Mouse (Mus musculus): ENCODE results near the gene Cox8a. TPM values are rescaled to one million over a fixed set of nuclear protein-coding genes. Genes with fewer than 3 reads are reported as not detected.

Cox8a gene
- polyA plus RNA-seq, 1 experiment from 2014 or later, result 656 TPM

- Histone ChIP-seq H3K4me3 (no peak overlapping the region), H3K4me1 (peaks cover 23% of the 10 kb centered on the region), H3K36me3 (peaks cover 30% of the 10 kb centered on the region), H3K9ac (replicated peaks) (no peak overlapping the region), H3K4me2 (replicated peaks) (no peak overlapping the region), H3K27me3 (no peaks in the 10 kb centered on the region), H3K9me3 (no peaks in the 10 kb centered on the region), H3K27ac (replicated peaks) (no peak overlapping the region)
- no peak for ATAC-seq (replicated peaks)
- WGBS, result 14% methylated on average over 33 of the region's 33 CpGs
Observed at GRCm38 (mm10) chr19:7195900-7196728, 21.3 kb downstream of the Cox8a start.

- H3K27ac ChIP-seq (replicated peaks), result no peak overlapping the region
- 6% methylated on average over 2 of the region's 2 CpGs for WGBS
- H3K4me1 ChIP-seq, result peaks cover 32% of the 10 kb centered on the region
- no peaks in the 10 kb centered on the region for H3K9me3 ChIP-seq
- ATAC-seq (replicated peaks), result peak; percentile 36; the same call in 1 of the 2 replicates
- H3K36me3 ChIP-seq, result no peaks in the 10 kb centered on the region
- H3K4me3 ChIP-seq, result no peak overlapping the region
- no peak overlapping the region for H3K9ac ChIP-seq (replicated peaks)
- no peaks in the 10 kb centered on the region for H3K27me3 ChIP-seq
- H3K4me2 ChIP-seq (replicated peaks), result no peak overlapping the region
Observed at GRCm38 (mm10) chr19:7192561-7192967, 24.9 kb downstream of the Cox8a start.

- WGBS, result 54% methylated on average over 6 of the region's 6 CpGs
Observed at GRCm38 (mm10) chr19:7191639-7192038, 25.8 kb downstream of the Cox8a start.

GRCm38 (mm10) chr19:7190986-7191385 lies 26.4 kb downstream of the Cox8a start:
- H3K9ac ChIP-seq (replicated peaks), result no peak overlapping the region
- peaks cover 35% of the 10 kb centered on the region for H3K4me1 ChIP-seq
- no peak for ATAC-seq (replicated peaks)

More at GRCm38 (mm10) chr19:7191639-7192038, 25.8 kb downstream of the Cox8a start:
- no peaks in the 10 kb centered on the region for H3K36me3 ChIP-seq
- no peaks in the 10 kb centered on the region for H3K9me3 ChIP-seq
- H3K4me3 ChIP-seq, result no peak overlapping the region
- no peaks in the 10 kb centered on the region for H3K27me3 ChIP-seq
- ATAC-seq (replicated peaks), result no peak
- H3K4me2 ChIP-seq (replicated peaks), result no peak overlapping the region
- H3K9ac ChIP-seq (replicated peaks), result no peak overlapping the region
- peaks cover 32% of the 10 kb centered on the region for H3K4me1 ChIP-seq
- no peak overlapping the region for H3K27ac ChIP-seq (replicated peaks)

GRCm38 (mm10) chr19:7189026-7189425 lies 28.4 kb downstream of the Cox8a start:
- Histone ChIP-seq H3K4me2 (replicated peaks) (no peak overlapping the region), H3K4me1 (peaks cover 47% of the 10 kb centered on the region), H3K9me3 (no peaks in the 10 kb centered on the region), H3K4me3 (no peak overlapping the region), H3K36me3 (no peaks in the 10 kb centered on the region), H3K9ac (replicated peaks) (no peak overlapping the region), H3K27me3 (no peaks in the 10 kb centered on the region), H3K27ac (replicated peaks) (no peak overlapping the region)
- no peak for ATAC-seq (replicated peaks)
- 81% methylated on average over 4 of the region's 4 CpGs for WGBS

More at GRCm38 (mm10) chr19:7190986-7191385, 26.4 kb downstream of the Cox8a start:
- no peaks in the 10 kb centered on the region for H3K27me3 ChIP-seq
- WGBS, result 16% methylated on average over 5 of the region's 5 CpGs
- H3K4me2 ChIP-seq (replicated peaks), result no peak overlapping the region
- H3K36me3 ChIP-seq, result no peaks in the 10 kb centered on the region
- H3K27ac ChIP-seq (replicated peaks), result no peak overlapping the region
- H3K4me3 ChIP-seq, result no peak overlapping the region
- H3K9me3 ChIP-seq, result no peaks in the 10 kb centered on the region

GRCm38 (mm10) chr19:7187157-7187556 lies 30.3 kb downstream of the Cox8a start:
- no peaks in the 10 kb centered on the region for H3K36me3 ChIP-seq
- no peaks in the 10 kb centered on the region for H3K27me3 ChIP-seq
- H3K9ac ChIP-seq (replicated peaks), result no peak overlapping the region
- no peak overlapping the region for H3K4me2 ChIP-seq (replicated peaks)
- 54% methylated on average over 5 of the region's 5 CpGs for WGBS
- H3K4me3 ChIP-seq, result no peak overlapping the region
- peaks cover 52% of the 10 kb centered on the region for H3K4me1 ChIP-seq
- H3K27ac ChIP-seq (replicated peaks), result no peak overlapping the region
- H3K9me3 ChIP-seq, result no peaks in the 10 kb centered on the region
- no peak for ATAC-seq (replicated peaks)

GRCm38 (mm10) chr19:7185715-7186291 lies 31.6 kb downstream of the Cox8a start:
- 0 out of 2 replicates have a peak overlapping the region, but pooled peaks have one; percentile 8 for H3K9ac ChIP-seq (replicated peaks)
- H3K27ac ChIP-seq (replicated peaks), result no peak overlapping the region
- H3K9me3 ChIP-seq, result no peaks in the 10 kb centered on the region
- no peaks in the 10 kb centered on the region for H3K27me3 ChIP-seq
- no peak for ATAC-seq (replicated peaks)
- no peak overlapping the region for H3K4me3 ChIP-seq
- peaks cover 51% of the 10 kb centered on the region for H3K4me1 ChIP-seq
- 11% methylated on average over 18 of the region's 18 CpGs for WGBS
- no peaks in the 10 kb centered on the region for H3K36me3 ChIP-seq
- H3K4me2 ChIP-seq (replicated peaks), result no peak overlapping the region

GRCm38 (mm10) chr19:7185059-7185458 lies 32.4 kb downstream of the Cox8a start:
- Histone ChIP-seq H3K4me2 (replicated peaks) (no peak overlapping the region), H3K36me3 (no peaks in the 10 kb centered on the region), H3K9me3 (no peaks in the 10 kb centered on the region), H3K4me1 (peaks cover 58% of the 10 kb centered on the region), H3K9ac (replicated peaks) (no peak overlapping the region), H3K27ac (replicated peaks) (no peak overlapping the region), H3K27me3 (no peaks in the 10 kb centered on the region), H3K4me3 (no peak overlapping the region)
- WGBS, result 41% methylated on average over 4 of the region's 4 CpGs
- no peak for ATAC-seq (replicated peaks)

- no peaks in the 10 kb centered on the region for H3K27me3 ChIP-seq
- H3K9ac ChIP-seq (replicated peaks), result no peak overlapping the region
- H3K4me3 ChIP-seq, result no peak overlapping the region
- peaks cover 63% of the 10 kb centered on the region for H3K4me1 ChIP-seq
- no peaks in the 10 kb centered on the region for H3K9me3 ChIP-seq
- no peak overlapping the region for H3K4me2 ChIP-seq (replicated peaks)
- WGBS, result 17% methylated on average over 11 of the region's 11 CpGs
- no peak for ATAC-seq (replicated peaks)
- H3K27ac ChIP-seq (replicated peaks), result no peak overlapping the region
- H3K36me3 ChIP-seq, result no peaks in the 10 kb centered on the region
Observed at GRCm38 (mm10) chr19:7183419-7183818, 34.0 kb downstream of the Cox8a start.

GRCm38 (mm10) chr19:7182273-7182949 lies 35.0 kb downstream of the Cox8a start:
- 2% methylated on average over 23 of the region's 23 CpGs for WGBS
- Histone ChIP-seq H3K27me3 (no peaks in the 10 kb centered on the region), H3K4me3 (no peak overlapping the region), H3K27ac (replicated peaks) (peak overlapping the region; percentile 46), H3K4me1 (peaks cover 73% of the 10 kb centered on the region), H3K4me2 (replicated peaks) (peak overlapping the region; percentile 30), H3K9ac (replicated peaks) (no peak overlapping the region), H3K9me3 (no peaks in the 10 kb centered on the region), H3K36me3 (no peaks in the 10 kb centered on the region)
- peak; percentile 85 for ATAC-seq (replicated peaks)

- Histone ChIP-seq H3K4me3 (no peak overlapping the region), H3K4me2 (replicated peaks) (no peak overlapping the region), H3K9ac (replicated peaks) (no peak overlapping the region), H3K27ac (replicated peaks) (peak overlapping the region; percentile 46), H3K9me3 (no peaks in the 10 kb centered on the region), H3K36me3 (no peaks in the 10 kb centered on the region), H3K4me1 (peaks cover 76% of the 10 kb centered on the region), H3K27me3 (no peaks in the 10 kb centered on the region)
- no peak for ATAC-seq (replicated peaks)
- WGBS, result 25% methylated on average over 7 of the region's 7 CpGs
Observed at GRCm38 (mm10) chr19:7181496-7181895, 35.9 kb downstream of the Cox8a start.

- 66% methylated on average over 8 of the region's 8 CpGs for WGBS
- no peaks in the 10 kb centered on the region for H3K27me3 ChIP-seq
Observed at GRCm38 (mm10) chr19:7180756-7181405, 36.5 kb downstream of the Cox8a start.

More at GRCm38 (mm10) chr19:7180756-7181405, 36.5 kb downstream of the Cox8a start:
- H3K9me3 ChIP-seq, result no peaks in the 10 kb centered on the region
- H3K27ac ChIP-seq (replicated peaks), result no peak overlapping the region
- no peak for ATAC-seq (replicated peaks)
- no peak overlapping the region for H3K4me3 ChIP-seq
- H3K36me3 ChIP-seq, result no peaks in the 10 kb centered on the region
- no peak overlapping the region for H3K4me2 ChIP-seq (replicated peaks)
- peaks cover 78% of the 10 kb centered on the region for H3K4me1 ChIP-seq
- H3K9ac ChIP-seq (replicated peaks), result no peak overlapping the region
